Mouse (Mus musculus) intestine, embryonic 15.5 days (tissue): ENCODE data around the gene Gtf2h3. TPM values are rescaled to one million over a fixed set of nuclear protein-coding genes. Genes with fewer than 3 reads are reported as not detected.
"Not testable (repeated sequence)": the region's sequence is repeated elsewhere in the genome, so short reads cannot be mapped to it uniquely, and the experiment has no call there.

Experiments
- ATAC-seq: fragments of 200-750 bp; cut with Nextera tagmentation; 2 replicates; pipeline ENCODE4 v1.8.0; 2017; ENCODE audit warnings: moderate TSS enrichment, moderate library complexity
- H3K27ac ChIP-seq: fragments of 300-500 bp; sonication (generic); 2 replicates; pipeline ENCODE4 v1.5.1; 2015; ENCODE audit warnings: mild to moderate bottlenecking, inconsistent platforms
- H3K27me3 ChIP-seq: fragments of 300-500 bp; sonication (generic); replicated peaks from 2 replicates; pipeline ENCODE4 v1.6.1; 2015; ENCODE audit warnings: inconsistent platforms
- H3K36me3 ChIP-seq: fragments of 300-500 bp; sonication (generic); 2 replicates; pipeline ENCODE4 v1.6.1; 2015; ENCODE audit warnings: inconsistent platforms
- H3K4me1 ChIP-seq: fragments of 300-500 bp; sonication (generic); replicated peaks from 2 replicates; pipeline ENCODE4 v1.6.1; 2015; ENCODE audit warnings: inconsistent platforms
- H3K4me2 ChIP-seq: fragments of 300-500 bp; sonication (generic); replicated peaks from 2 replicates; pipeline ENCODE4 v1.6.1; 2015; ENCODE audit warnings: mild to moderate bottlenecking, inconsistent platforms
- H3K4me3 ChIP-seq: fragments of 300-500 bp; sonication (generic); replicated peaks from 2 replicates; pipeline ENCODE4 v1.5.1; 2015; ENCODE audit warnings: inconsistent platforms
- H3K9ac ChIP-seq: fragments of 300-500 bp; sonication (generic); 2 replicates; pipeline ENCODE4 v1.6.1; 2015; ENCODE audit warnings: inconsistent platforms
- H3K9me3 ChIP-seq: fragments of 300-500 bp; sonication (generic); 2 replicates; pipeline ENCODE4 v1.6.1; 2016; ENCODE audit warnings: inconsistent platforms
- WGBS: fragments of 180-500 bp; shearing (Covaris S2); methylation state at CpG from one replicate; pipeline ENCODE4 v1.1.7; 2015; 5-methylcytosine and 5-hydroxymethylcytosine counted together
- polyA plus RNA-seq: library from polyadenylated mRNA; unstranded; fragments of >200 nt; fragmentation: Nextera tagmentation; extraction: Ambion mirVana; gene quantifications from 2 replicates; pipeline ENCODE4 v1.2.1, GENCODE M21; 2015

The Gtf2h3 gene
- polyA plus RNA-seq, 1 experiment from 2014 or later: 57.6 TPM

DNA sequence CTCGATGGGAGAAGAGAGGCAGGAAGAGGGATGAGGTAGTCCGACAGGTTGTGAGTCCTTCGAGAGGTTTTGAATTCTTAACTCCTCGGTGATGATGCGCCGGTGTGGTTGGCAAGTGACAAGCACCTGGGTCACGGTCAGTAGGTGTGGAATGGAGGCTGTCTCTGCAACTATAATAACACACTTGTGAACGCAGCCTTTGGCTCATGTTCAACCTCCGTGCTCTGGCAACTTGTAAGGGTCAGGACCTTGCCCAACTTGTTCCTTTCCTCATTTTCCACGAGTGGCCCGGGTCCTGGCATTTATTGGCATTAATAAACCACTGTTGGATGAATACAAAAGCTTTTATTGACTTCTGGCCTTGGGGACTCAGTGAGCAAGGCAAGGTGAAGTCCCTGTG, 50.7 kb downstream of the Gtf2h3 start:
- WGBS: 17% methylated on average over 11 of the region's 11 CpGs
- Histone ChIP-seq H3K27me3 (no peaks in the 10 kb centered on the region), H3K4me2 (peak overlapping the region; percentile 68), H3K27ac (peak overlapping the region; percentile 33; the same call in 1 of the 2 replicates), H3K9me3 (no peaks in the 10 kb centered on the region), H3K36me3 (peaks cover 8% of the 10 kb centered on the region; the same call in 1 of the 2 replicates), H3K4me1 (peaks cover 18% of the 10 kb centered on the region), H3K4me3 (peak overlapping the region; percentile 84), H3K9ac (peak overlapping the region; percentile 82)
- ATAC-seq: no peak

DNA sequence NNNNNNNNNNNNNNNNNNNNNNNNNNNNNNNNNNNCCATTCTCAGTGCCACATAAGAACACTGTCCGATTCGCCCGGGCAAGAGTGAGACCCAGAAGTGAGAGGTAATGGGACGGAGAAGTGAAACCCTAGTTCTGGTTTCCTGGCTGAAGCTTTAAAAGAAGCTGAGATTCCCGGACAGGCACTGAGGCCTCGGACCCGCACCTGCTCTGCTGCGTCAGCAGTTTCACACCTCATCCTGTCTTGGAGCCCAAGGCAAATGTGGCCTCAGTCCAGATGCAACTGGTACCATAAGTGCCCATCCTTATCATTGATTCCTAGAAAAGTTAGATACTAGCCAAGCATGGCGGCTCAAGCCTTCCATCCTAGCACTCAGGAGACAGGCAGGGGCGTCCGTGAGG, 52.7 kb downstream of the Gtf2h3 start:
- H3K27ac ChIP-seq: no peak overlapping the region; the same call in 1 of the 2 replicates
- H3K9ac ChIP-seq: no peak overlapping the region
- no peak for ATAC-seq
- H3K4me3 ChIP-seq: no peak overlapping the region
- WGBS: 85% methylated on average over 11 of the region's 11 CpGs
- H3K27me3 ChIP-seq: no peaks in the 10 kb centered on the region
- H3K4me2 ChIP-seq: 0 out of 2 replicates have a peak overlapping the region, but pooled peaks have one; percentile 3
- H3K9me3 ChIP-seq: no peaks in the 10 kb centered on the region
- H3K4me1 ChIP-seq: peaks cover 18% of the 10 kb centered on the region
- H3K36me3 ChIP-seq: peaks cover 21% of the 10 kb centered on the region

DNA sequence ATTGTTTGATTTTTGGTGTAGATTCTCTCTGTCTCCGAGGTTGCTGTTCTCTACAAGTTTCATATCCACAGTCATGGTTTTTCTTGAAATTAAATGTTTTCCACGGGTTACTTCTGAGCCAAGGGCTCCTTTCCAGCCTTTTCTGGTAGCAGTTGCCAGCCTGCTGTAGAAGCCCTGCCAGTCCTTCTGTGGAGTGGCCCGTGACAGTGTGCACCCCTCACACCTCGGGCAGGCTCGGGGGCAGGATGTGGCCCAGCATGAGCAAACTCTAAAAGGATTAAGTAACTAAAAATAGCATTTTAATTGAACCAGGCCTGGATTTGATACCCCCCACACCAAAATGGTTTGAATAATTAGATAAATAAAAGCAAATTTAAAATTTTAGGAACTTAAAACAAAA, 53.5 kb downstream of the Gtf2h3 start:
- H3K9me3 ChIP-seq: no peaks in the 10 kb centered on the region
- H3K4me2 ChIP-seq: no peak overlapping the region
- 62% methylated on average over 5 of the region's 5 CpGs for WGBS
- no peak for ATAC-seq
- peaks cover 28% of the 10 kb centered on the region for H3K36me3 ChIP-seq
- no peaks in the 10 kb centered on the region for H3K27me3 ChIP-seq
- H3K9ac ChIP-seq: no peak overlapping the region
- no peak overlapping the region for H3K4me3 ChIP-seq
- 0 out of 2 replicates have a peak overlapping the region, but pooled peaks have one; percentile 48 for H3K27ac ChIP-seq
- peaks cover 18% of the 10 kb centered on the region for H3K4me1 ChIP-seq

- Histone ChIP-seq H3K27me3 (no peaks in the 10 kb centered on the region), H3K36me3 (peaks cover 35% of the 10 kb centered on the region), H3K4me3 (no peak overlapping the region), H3K4me2 (no peak overlapping the region), H3K27ac (no peak overlapping the region), H3K9me3 (no peaks in the 10 kb centered on the region), H3K9ac (no peak overlapping the region), H3K4me1 (peaks cover 12% of the 10 kb centered on the region; the same call in 1 of the 2 replicates)
- no peak for ATAC-seq
- WGBS: 84% methylated on average over 2 of the region's 2 CpGs
These were observed 54.5 kb downstream of the Gtf2h3 start for GRCm38 (mm10) chr5:124633425-124633824.

GRCm38 (mm10) chr5:124635068-124635467, 56.1 kb downstream of the Gtf2h3 start:
- H3K36me3 ChIP-seq: peaks cover 51% of the 10 kb centered on the region
- 84% methylated on average over 4 of the region's 4 CpGs for WGBS
- not testable (repeated sequence) for H3K4me3 ChIP-seq, ATAC-seq, H3K4me1 ChIP-seq, H3K27me3 ChIP-seq, H3K9me3 ChIP-seq, H3K4me2 ChIP-seq, H3K27ac ChIP-seq, H3K9ac ChIP-seq

DNA sequence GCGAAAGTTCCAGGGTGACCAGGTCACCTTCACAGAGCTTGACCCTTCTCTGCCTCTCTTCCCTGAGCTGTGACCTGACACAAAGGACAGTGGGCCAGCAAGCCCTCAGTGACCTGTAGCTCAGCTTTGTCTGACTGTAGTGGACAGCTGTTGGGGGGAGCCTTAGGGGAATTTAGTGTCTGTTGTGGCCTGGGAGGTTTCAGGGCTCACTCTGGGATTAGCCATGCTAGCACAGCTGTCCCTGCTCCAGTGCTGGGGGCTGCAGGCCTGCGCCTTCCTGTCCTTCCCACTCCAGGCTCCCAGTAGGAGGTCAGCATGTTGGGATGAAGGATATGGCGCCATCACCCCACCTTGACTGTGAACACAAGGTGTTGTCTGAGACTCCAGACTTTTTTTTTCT, 57.2 kb downstream of the Gtf2h3 start:
- Histone ChIP-seq H3K36me3 (peaks cover 56% of the 10 kb centered on the region), H3K4me2 (no peak overlapping the region), H3K4me3 (no peak overlapping the region), H3K9me3 (no peaks in the 10 kb centered on the region), H3K4me1 (no peaks in the 10 kb centered on the region), H3K9ac (no peak overlapping the region), H3K27ac (no peak overlapping the region), H3K27me3 (no peaks in the 10 kb centered on the region)
- 92% methylated on average over 3 of the region's 3 CpGs for WGBS
- ATAC-seq: no peak

- Histone ChIP-seq H3K27me3 (no peaks in the 10 kb centered on the region), H3K4me2 (no peak overlapping the region), H3K36me3 (peaks cover 62% of the 10 kb centered on the region), H3K4me1 (no peaks in the 10 kb centered on the region), H3K4me3 (no peak overlapping the region), H3K9me3 (no peaks in the 10 kb centered on the region), H3K27ac (no peak overlapping the region), H3K9ac (no peak overlapping the region)
- WGBS: 96% methylated on average over 4 of the region's 4 CpGs
- no peak for ATAC-seq
These were observed 57.8 kb downstream of the Gtf2h3 start for GRCm38 (mm10) chr5:124636694-124637093.

DNA sequence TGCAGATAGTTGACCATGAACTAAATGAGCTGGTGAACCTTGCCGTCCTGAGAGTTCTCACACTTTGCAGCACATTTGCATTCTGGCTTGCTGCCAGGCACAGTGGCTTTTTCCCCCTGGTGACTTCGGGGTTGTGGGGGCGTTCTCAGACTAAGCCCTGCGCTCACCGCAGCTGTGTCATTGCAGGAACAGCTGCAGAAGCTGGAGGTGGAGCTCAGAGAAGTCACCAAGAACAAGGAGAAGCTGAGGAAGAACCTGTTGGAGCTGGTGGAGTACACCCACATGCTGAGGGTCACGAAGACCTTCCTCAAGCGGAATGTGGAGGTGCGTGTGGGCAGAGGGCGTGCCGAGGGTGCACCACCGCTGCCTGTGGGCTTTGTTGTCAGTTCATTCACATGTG, 58.4 kb downstream of the Gtf2h3 start:
- no peak for ATAC-seq
- no peaks in the 10 kb centered on the region for H3K27me3 ChIP-seq
- peaks cover 66% of the 10 kb centered on the region for H3K36me3 ChIP-seq
- H3K4me1 ChIP-seq: no peaks in the 10 kb centered on the region
- H3K4me2 ChIP-seq: no peak overlapping the region
- H3K9me3 ChIP-seq: no peaks in the 10 kb centered on the region
- no peak overlapping the region for H3K4me3 ChIP-seq
- no peak overlapping the region for H3K9ac ChIP-seq
- no peak overlapping the region for H3K27ac ChIP-seq
- WGBS: 89% methylated on average over 11 of the region's 11 CpGs

DNA sequence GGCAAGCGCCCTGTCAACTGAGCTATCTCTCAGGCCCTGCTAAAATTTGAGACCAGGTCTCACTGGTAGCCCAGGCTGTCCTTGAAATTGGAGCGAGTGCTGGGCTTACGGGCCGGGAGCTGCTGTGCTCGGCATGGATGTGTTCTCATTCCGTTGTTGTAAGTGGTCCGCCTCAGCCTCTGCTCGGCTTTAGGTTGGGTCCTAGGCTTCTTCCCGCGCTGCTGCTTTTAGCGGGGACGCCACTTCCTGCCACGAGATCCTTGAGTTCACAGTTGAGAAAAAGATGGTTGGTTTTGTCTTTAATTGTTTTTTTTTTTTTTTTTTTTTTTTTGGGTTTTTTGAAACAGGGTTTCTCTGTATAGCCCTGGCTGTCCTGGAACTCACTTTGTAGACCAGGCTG, 58.9 kb downstream of the Gtf2h3 start:
- Histone ChIP-seq H3K27ac (no peak overlapping the region), H3K9ac (no peak overlapping the region), H3K27me3 (no peaks in the 10 kb centered on the region), H3K36me3 (peaks cover 66% of the 10 kb centered on the region), H3K9me3 (no peaks in the 10 kb centered on the region), H3K4me1 (no peaks in the 10 kb centered on the region), H3K4me3 (no peak overlapping the region), H3K4me2 (no peak overlapping the region)
- WGBS: 96% methylated on average over 13 of the region's 13 CpGs
- ATAC-seq: no peak

Other genes with a start within 250 kb of the Gtf2h3 start
- 69.0 and 118 TPM in 2 replicates for gene Cdk2ap1, start 216.1 kb upstream of the Gtf2h3 start, polyA plus RNA-seq
- gene Sbno1, start 153.1 kb upstream of the Gtf2h3 start, polyA plus RNA-seq: 78.6 and 90.3 TPM in 2 replicates
- gene Kmt5a, start 139.2 kb upstream of the Gtf2h3 start, polyA plus RNA-seq: 93.5 and 105 TPM in 2 replicates
- 44.0 and 46.2 TPM in 2 replicates for gene Rilpl2, start 100.8 kb upstream of the Gtf2h3 start, polyA plus RNA-seq
- 21.4 and 23.6 TPM in 2 replicates for gene Snrnp35, start 96.0 kb upstream of the Gtf2h3 start, polyA plus RNA-seq
- 10.3 and 11.9 TPM in 2 replicates for gene Rilpl1, start 47.7 kb upstream of the Gtf2h3 start, polyA plus RNA-seq
- gene Tmed2, start 38.4 kb upstream of the Gtf2h3 start, polyA plus RNA-seq: 642 and 660 TPM in 2 replicates
- gene Ddx55, start 26.3 kb upstream of the Gtf2h3 start, polyA plus RNA-seq: 13.9 and 15.9 TPM in 2 replicates
- gene Eif2b1, start within 50 bp of the Gtf2h3 start, polyA plus RNA-seq: 85.0 and 88.3 TPM in 2 replicates
- 57.8 and 59.3 TPM in 2 replicates for gene Atp6v0a2, start 49.4 kb downstream of the Gtf2h3 start, polyA plus RNA-seq
- gene Dnah10, start 145.9 kb downstream of the Gtf2h3 start, polyA plus RNA-seq: 0.04 and 0.10 TPM in 2 replicates